Mouse (Mus musculus) small intestine, adult 2 months (tissue): ENCODE measurements around the gene Phip.

Experiments used
- CTCF ChIP-seq: fragments of 200-500 bp; IDR thresholded peaks from 2 replicates; pipeline ENCODE4 v1.5.1; 2012; ENCODE audit warnings: low read depth, mild to moderate bottlenecking, control low read depth, inconsistent platforms, low read length, moderate library complexity, mixed read lengths; ENCODE audit not compliant: insufficient replicate concordance, insufficient read length; ENCODE audit errors: extremely low read depth
- POLR2A ChIP-seq: fragments of 200-500 bp; IDR thresholded peaks from 2 replicates; pipeline ENCODE4 v1.6.1; 2012; ENCODE audit warnings: low read depth, mild to moderate bottlenecking, control low read depth, inconsistent platforms, low read length, moderate library complexity

DNA sequence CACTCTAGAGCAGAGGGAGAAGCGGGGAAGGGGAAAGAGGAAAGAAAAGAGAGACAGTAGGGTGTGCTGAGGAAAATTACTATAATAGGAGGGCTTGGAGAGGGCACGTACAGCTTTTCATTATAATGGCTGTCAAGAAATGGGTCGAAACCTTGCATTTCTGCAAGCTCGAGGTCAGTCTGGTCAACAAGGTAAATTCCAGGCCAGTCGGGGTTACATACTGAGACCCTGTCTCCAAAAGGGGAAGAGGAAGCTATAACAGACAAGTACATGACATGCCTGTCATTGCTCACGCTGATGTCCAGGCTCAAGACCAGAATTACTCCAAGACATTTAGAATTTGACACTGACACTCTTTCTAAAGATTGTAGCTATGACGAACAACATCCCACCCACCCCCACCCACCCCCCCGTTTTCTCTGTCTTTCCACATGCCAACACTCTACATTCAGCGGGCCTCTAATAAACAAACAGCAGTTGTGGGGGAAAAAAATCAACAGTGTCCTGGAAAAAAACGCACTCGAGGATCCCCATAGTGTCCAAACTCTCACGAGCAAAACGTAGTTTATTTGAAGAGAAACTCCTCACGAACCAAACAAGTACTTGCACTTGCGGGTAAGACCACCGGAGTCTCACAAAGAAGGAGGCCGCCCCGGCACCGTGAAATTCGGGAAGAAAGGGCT lies 146.2 kb downstream of the Phip start, which contains the start of gene Irak1bp1:
- TF ChIP-seq POLR2A (no peak), CTCF (no peak)
